Mouse (Mus musculus): ENCODE results near the gene Tph1.

Gene Tph1

GRCm38 (mm10) chr7:46648431-46649140, 23.8 kb downstream of the Tph1 start:
- DNase-seq (ENCODE audit: low spot score), result no peak

GRCm38 (mm10) chr7:46643172-46643571, 29.2 kb downstream of the Tph1 start:
- DNase-seq (ENCODE audit: low spot score), result no peak

GRCm38 (mm10) chr7:46640062-46640461, 32.3 kb downstream of the Tph1 start:
- no peak for DNase-seq (ENCODE audit: low spot score)

GRCm38 (mm10) chr7:46639692-46640031, 32.7 kb downstream of the Tph1 start, which contains the start of gene Sergef:
TSS of gene Sergef (minus strand) at chr7:46639807.
- DNase-seq (ENCODE audit: low spot score), result peak; percentile 92

GRCm38 (mm10) chr7:46638889-46639691, 33.2 kb downstream of the Tph1 start:
- DNase-seq (ENCODE audit: low spot score), result no peak

GRCm38 (mm10) chr7:46628375-46628975, 43.9 kb downstream of the Tph1 start:
- no peak for DNase-seq (ENCODE audit: low spot score)

- DNase-seq (ENCODE audit: low spot score), result no peak
Measured at GRCm38 (mm10) chr7:46623979-46624378, 48.4 kb downstream of the Tph1 start.

GRCm38 (mm10) chr7:46618416-46619110, 53.8 kb downstream of the Tph1 start:
- no peak for DNase-seq (ENCODE audit: low spot score)

- DNase-seq (ENCODE audit: low spot score), result no peak
Measured at GRCm38 (mm10) chr7:46616429-46617005, 55.8 kb downstream of the Tph1 start.

- peak; percentile 22 for DNase-seq (ENCODE audit: low spot score)
Measured at GRCm38 (mm10) chr7:46615256-46615977, 56.9 kb downstream of the Tph1 start.

GRCm38 (mm10) chr7:46614263-46614662, 58.1 kb downstream of the Tph1 start:
- DNase-seq (ENCODE audit: low spot score), result no peak

- DNase-seq (ENCODE audit: low spot score), result no peak
Measured at GRCm38 (mm10) chr7:46613091-46613490, 59.2 kb downstream of the Tph1 start.

GRCm38 (mm10) chr7:46612421-46612937, 59.9 kb downstream of the Tph1 start:
- DNase-seq (ENCODE audit: low spot score), result no peak

GRCm38 (mm10) chr7:46611970-46612369, 60.4 kb downstream of the Tph1 start:
- peak; percentile 11 for DNase-seq (ENCODE audit: low spot score)

- DNase-seq (ENCODE audit: low spot score), result no peak
Measured at GRCm38 (mm10) chr7:46609317-46609716, 63.0 kb downstream of the Tph1 start.

- DNase-seq (ENCODE audit: low spot score), result peak; percentile 14
Measured at GRCm38 (mm10) chr7:46607428-46608055, 64.8 kb downstream of the Tph1 start.

- no peak for DNase-seq (ENCODE audit: low spot score)
Measured at GRCm38 (mm10) chr7:46607031-46607426, 65.3 kb downstream of the Tph1 start.

GRCm38 (mm10) chr7:46606391-46607030, 65.8 kb downstream of the Tph1 start:
- DNase-seq (ENCODE audit: low spot score), result peak; percentile 69

GRCm38 (mm10) chr7:46603051-46603450, 69.3 kb downstream of the Tph1 start:
- DNase-seq (ENCODE audit: low spot score), result no peak

GRCm38 (mm10) chr7:46602079-46602478, 70.3 kb downstream of the Tph1 start:
- no peak for DNase-seq (ENCODE audit: low spot score)
